Mouse (Mus musculus) lung, embryonic 14.5 days (tissue): ENCODE measurements at regions not wholly inside any gene's neighbourhood (a gene's known extent, or its start where the extent isn't known, plus 50 kb on each side); places are given as distances from the start of the nearest gene placed in this dataset.

Experiments
- ATAC-seq: fragments of 200-750 bp; cut with Nextera tagmentation; 2 replicates; pipeline ENCODE4 v1.8.0; 2017; ENCODE audit warnings: mild to moderate bottlenecking, moderate TSS enrichment, moderate library complexity; ENCODE audit not compliant: insufficient read depth
- DNase-seq: peaks from one replicate; pipeline ENCODE4 v3.0.0-alpha.2; 2015
- H3K27ac ChIP-seq: fragments of 300-500 bp; sonication (generic); 2 replicates; pipeline ENCODE4 v1.5.1; 2014; ENCODE audit warnings: low read depth, mild to moderate bottlenecking, moderate library complexity
- H3K27me3 ChIP-seq: fragments of 300-500 bp; sonication (generic); 2 replicates; pipeline ENCODE4 v1.6.1; 2014; ENCODE audit warnings: low read length, control low read depth; ENCODE audit not compliant: insufficient read depth
- H3K36me3 ChIP-seq: fragments of 300-500 bp; sonication (generic); 2 replicates; pipeline ENCODE4 v1.6.1; 2014; ENCODE audit warnings: control low read depth; ENCODE audit not compliant: insufficient read depth
- H3K4me1 ChIP-seq: fragments of 300-500 bp; sonication (generic); 2 replicates; pipeline ENCODE4 v1.6.1; 2014; ENCODE audit warnings: antibody characterized with exemption, control low read depth; ENCODE audit not compliant: insufficient read depth
- H3K4me2 ChIP-seq: fragments of 300-500 bp; sonication (generic); 2 replicates; pipeline ENCODE4 v1.6.1; 2014; ENCODE audit warnings: mild to moderate bottlenecking
- H3K4me3 ChIP-seq: fragments of 300-500 bp; sonication (generic); 2 replicates; pipeline ENCODE4 v1.5.1; 2014; ENCODE audit warnings: low read depth, low read length
- H3K9ac ChIP-seq: fragments of 300-500 bp; sonication (generic); 2 replicates; pipeline ENCODE4 v1.6.1; 2014
- H3K9me3 ChIP-seq: fragments of 300-500 bp; sonication (generic); 2 replicates; pipeline ENCODE4 v1.6.1; 2016; ENCODE audit warnings: low read depth, low read length, control low read depth
- CTCF ChIP-seq: IDR thresholded peaks from 2 replicates; pipeline ENCODE4 v1.5.1; 2016; ENCODE audit warnings: antibody characterized with exemption, low read depth
- WGBS: fragments of 180-500 bp; shearing (Covaris S2); extraction: QIAGEN DNeasy Blood & Tissue Kit; methylation state at CpG from one replicate; pipeline ENCODE4 v1.1.7; 2014; 5-methylcytosine and 5-hydroxymethylcytosine counted together

DNA sequence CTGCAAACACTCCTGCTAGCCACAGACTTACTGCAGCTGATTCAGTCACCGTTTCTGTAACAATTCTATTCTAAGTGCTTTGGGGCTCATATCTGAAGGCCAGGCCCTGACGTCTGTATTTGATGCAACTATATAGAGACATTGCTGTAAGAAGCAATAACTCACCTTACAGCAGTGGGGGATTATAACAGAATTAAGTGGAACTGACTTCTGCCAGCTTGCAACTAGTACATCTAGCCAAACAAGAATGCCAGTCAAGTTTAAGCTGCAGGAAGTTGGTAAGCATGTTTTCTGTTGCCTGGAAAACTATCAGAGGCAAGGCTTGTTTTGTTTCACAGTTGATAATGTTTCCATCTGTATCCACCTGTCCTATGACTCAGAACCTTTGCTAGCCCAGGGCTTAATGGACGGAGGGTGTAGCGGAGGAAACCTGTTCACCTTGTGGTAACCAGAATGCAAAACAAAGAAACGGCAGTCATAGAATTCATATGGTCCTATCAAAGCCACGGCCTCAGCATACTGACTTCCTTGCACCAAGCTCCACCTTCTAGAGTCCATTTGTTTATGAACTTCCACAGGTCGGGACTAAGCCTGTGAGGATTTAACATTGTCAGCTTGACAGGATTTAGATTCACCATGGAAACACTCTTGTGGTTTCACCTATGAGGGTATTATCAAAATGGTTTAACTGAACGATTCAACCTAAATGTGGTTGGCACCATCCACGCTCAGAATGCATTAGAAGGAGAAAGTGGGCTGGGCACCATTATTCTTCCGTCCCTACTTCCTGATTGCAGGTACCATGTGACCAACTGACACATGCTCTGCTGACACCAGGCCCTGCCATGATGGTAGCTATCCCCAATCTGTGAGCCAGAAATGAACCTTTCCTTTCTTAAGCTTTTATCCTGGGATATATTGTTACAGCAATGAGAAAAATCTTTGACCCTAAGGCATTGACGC lies 216.2 kb downstream of the Irx1 start:
- Histone ChIP-seq H3K27me3 (no peaks in the 10 kb centered on the region), H3K4me1 (no peaks in the 10 kb centered on the region), H3K9me3 (no peaks in the 10 kb centered on the region), H3K4me2 (no peak overlapping the region), H3K9ac (no peak overlapping the region), H3K4me3 (no peak overlapping the region), H3K27ac (no peak overlapping the region), H3K36me3 (no peaks in the 10 kb centered on the region)
- no peak for TF ChIP-seq CTCF
- DNase-seq (no peak), ATAC-seq (no peak)
- WGBS = 75% methylated on average over 11 of the region's 11 CpGs

DNA sequence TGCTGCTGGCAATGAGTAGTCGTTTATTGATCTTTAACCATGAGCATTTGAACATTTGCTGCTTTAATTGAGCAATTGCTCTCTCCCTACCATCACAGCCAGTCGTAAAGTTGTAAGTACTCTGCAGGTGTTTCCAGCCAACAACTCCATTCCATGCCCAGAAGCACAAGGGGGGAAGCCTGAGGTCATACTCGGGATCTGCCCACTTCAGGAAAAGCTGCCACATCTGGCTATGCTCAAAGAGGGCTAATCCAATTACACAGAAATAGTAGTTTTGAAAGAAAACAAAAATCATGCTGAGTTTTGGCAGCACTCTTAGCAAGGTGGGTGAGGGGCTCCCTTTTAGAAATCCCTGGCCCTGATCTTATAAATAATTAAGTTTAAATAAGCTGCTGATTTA lies 217.0 kb downstream of the Irx1 start:
- ATAC-seq = no peak
- Histone ChIP-seq H3K9me3 (no peaks in the 10 kb centered on the region), H3K4me3 (no peak overlapping the region), H3K4me2 (no peak overlapping the region), H3K36me3 (no peaks in the 10 kb centered on the region), H3K27ac (no peak overlapping the region), H3K27me3 (no peaks in the 10 kb centered on the region), H3K4me1 (no peaks in the 10 kb centered on the region), H3K9ac (no peak overlapping the region)
- TF ChIP-seq CTCF = no peak
- no peak for DNase-seq
- 50% methylated on average over 3 of the region's 3 CpGs for WGBS

DNA sequence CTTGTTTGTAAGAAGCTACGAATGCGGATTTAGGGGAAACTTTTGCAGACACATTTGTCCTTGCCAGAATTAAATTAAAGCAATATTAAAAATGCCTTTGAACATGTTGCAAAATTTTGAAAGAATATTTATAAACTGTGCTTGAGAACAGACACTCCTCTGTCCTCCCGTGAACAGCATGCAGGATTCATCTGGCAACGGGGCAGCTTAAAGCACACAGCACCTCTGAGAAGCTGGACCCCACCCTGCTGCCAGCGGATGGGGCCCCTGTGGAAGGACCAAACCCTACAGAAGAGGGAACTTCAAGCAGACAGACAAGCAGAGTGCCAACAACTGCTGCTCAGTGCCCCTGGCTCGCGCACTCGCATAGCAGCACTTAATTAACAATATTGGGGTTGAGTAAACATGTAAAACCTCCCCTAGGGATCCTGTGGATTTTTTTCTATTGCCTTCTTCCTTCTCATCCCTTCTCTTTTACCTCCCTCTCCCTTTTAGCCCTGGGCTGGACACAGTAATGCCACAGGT lies 226.6 kb downstream of the Irx1 start:
- 45% methylated on average over 8 of the region's 8 CpGs for WGBS
- ATAC-seq = no peak

DNA sequence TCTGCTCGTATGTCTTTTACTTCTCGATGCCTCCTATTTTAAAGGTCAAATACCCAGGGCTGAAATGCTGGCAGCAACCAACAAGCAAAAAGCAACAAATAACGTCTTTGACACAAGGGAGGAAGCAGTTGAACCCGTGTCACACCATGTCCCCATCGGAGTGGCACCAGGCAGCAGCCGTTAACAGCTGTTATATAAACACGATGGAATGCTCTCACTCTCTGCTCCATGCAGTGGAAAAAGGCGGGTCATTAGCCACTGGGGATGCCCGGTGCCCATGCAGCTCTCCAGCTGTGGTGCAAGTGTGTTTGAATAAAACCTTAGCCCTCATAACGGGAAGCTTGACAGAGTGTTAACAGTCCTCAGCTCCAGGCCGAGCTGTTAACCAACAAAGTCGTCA lies 229.3 kb downstream of the Irx1 start:
- no peak for TF ChIP-seq CTCF
- Histone ChIP-seq H3K4me3 (no peak overlapping the region), H3K9me3 (no peaks in the 10 kb centered on the region), H3K27ac (no peak overlapping the region), H3K4me2 (no peak overlapping the region), H3K4me1 (no peaks in the 10 kb centered on the region), H3K27me3 (no peaks in the 10 kb centered on the region), H3K36me3 (no peaks in the 10 kb centered on the region), H3K9ac (no peak overlapping the region)
- peak; percentile 24 for DNase-seq
- WGBS = 23% methylated on average over 12 of the region's 12 CpGs
- ATAC-seq = no peak

More for the DNA sequence above, 226.6 kb downstream of the Irx1 start:
- Histone ChIP-seq H3K4me2 (no peak overlapping the region), H3K9me3 (no peaks in the 10 kb centered on the region), H3K4me3 (no peak overlapping the region), H3K4me1 (no peaks in the 10 kb centered on the region), H3K27ac (no peak overlapping the region), H3K36me3 (no peaks in the 10 kb centered on the region), H3K27me3 (no peaks in the 10 kb centered on the region), H3K9ac (no peak overlapping the region)
- no peak for TF ChIP-seq CTCF
- peak; percentile 3 for DNase-seq

DNA sequence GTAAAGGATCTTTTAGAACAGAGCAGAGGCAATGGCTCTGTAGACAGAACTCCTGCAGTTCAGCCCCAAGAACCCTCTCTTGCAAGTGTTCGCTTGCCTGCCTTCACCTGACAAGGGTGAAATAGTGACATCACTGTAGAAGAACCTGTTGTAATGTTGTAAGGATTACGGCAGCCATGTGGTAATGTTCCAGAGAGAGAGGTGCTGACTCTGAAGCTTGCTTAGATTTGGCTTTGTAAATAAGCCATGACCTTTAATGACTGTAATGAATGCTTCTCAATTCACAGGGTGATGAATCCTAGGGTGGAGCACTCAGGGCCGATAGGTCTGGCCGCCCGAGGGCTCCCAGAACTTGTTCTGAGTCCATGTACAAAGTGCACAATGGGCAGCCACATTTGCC lies 230.2 kb downstream of the Irx1 start:
- DNase-seq = no peak
- no peaks in the 10 kb centered on the region for H3K36me3 ChIP-seq
- no peaks in the 10 kb centered on the region for H3K4me1 ChIP-seq
- no peak for ATAC-seq
- no peaks in the 10 kb centered on the region for H3K27me3 ChIP-seq
- no peak overlapping the region for H3K4me2 ChIP-seq
- no peak for TF ChIP-seq CTCF
- no peaks in the 10 kb centered on the region for H3K9me3 ChIP-seq
- WGBS = 73% methylated on average over 5 of the region's 5 CpGs
- no peak overlapping the region for H3K27ac ChIP-seq
- H3K9ac ChIP-seq = no peak overlapping the region
- H3K4me3 ChIP-seq = no peak overlapping the region

DNA sequence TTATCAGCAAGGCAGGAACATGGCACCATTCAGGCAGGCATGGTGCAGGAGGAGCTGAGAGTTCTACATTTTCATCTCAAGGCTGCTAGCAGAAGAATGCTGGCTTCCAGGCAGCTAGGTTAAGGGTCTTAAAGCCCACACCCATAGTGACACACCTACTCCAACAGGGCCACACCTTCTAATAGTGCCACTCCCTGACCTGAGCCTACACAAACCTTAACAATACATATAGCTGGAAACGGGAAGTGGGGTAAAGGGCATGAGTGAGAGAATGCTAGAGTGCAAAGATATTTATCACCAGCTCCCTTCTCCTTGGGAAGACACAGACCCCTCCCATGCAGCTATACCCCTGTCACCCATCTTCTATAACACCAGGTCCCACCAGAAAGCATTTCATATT lies 230.6 kb downstream of the Irx1 start:
- H3K27ac ChIP-seq = no peak overlapping the region
- H3K36me3 ChIP-seq = no peaks in the 10 kb centered on the region
- TF ChIP-seq CTCF = no peak
- H3K4me1 ChIP-seq = no peaks in the 10 kb centered on the region
- 55% methylated on average over 1 of the region's 1 CpGs for WGBS
- H3K4me2 ChIP-seq = no peak overlapping the region
- H3K27me3 ChIP-seq = no peaks in the 10 kb centered on the region
- H3K9ac ChIP-seq = no peak overlapping the region
- no peaks in the 10 kb centered on the region for H3K9me3 ChIP-seq
- DNase-seq (no peak), ATAC-seq (no peak)
- no peak overlapping the region for H3K4me3 ChIP-seq

DNA sequence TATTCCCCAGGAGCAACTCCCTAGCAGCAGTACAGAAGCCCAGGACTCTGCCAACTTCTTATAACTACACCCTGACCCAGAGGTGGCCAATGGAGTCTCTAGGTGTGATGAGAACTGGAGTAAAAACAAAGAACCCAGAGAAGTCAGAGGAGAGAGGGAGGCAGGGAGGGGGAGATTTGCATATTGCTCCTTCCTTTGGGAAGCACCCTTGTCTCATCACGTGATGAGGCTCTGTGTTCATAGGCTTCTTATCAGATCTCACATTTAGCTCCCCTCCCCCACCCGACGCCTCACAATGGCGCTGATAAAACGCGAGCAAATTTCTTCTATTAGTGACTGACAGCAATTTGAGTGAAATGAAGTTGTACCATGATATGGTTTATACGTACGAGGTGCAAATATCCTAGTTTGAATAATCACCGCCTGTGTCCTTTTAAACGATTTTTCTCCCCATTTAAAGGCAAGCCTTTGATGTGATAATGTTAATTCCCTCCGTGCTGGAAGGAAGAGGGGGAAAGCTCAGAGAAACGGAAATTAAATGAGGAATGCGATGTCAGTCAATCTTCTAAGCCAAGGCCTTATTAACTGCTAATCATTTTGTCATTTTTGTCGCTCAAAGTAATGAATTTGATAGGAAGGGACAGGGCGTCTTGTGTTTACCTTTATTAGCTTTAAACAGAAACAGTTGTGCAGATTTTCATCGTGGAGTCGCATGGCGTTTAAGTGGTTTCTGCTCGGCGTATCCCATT lies 273.3 kb downstream of the Irx1 start:
- Histone ChIP-seq H3K36me3 (no peaks in the 10 kb centered on the region), H3K27me3 (no peaks in the 10 kb centered on the region), H3K4me2 (no peak overlapping the region), H3K4me3 (no peak overlapping the region), H3K9me3 (no peaks in the 10 kb centered on the region), H3K9ac (no peak overlapping the region), H3K27ac (no peak overlapping the region), H3K4me1 (no peaks in the 10 kb centered on the region)
- ATAC-seq (no peak), DNase-seq (no peak)
- 22% methylated on average over 20 of the region's 20 CpGs for WGBS
- TF ChIP-seq CTCF = no peak
